Mouse (Mus musculus) limb, embryonic 14.5 days (tissue): ENCODE measurements around the gene Lhpp. TPM values are rescaled to one million over a fixed set of nuclear protein-coding genes. Genes with fewer than 3 reads are reported as not detected.

Experiments
- ATAC-seq: fragments of 200-750 bp; cut with Nextera tagmentation; 2 replicates; pipeline ENCODE4 v1.8.0; 2017; ENCODE audit warnings: low read depth, moderate number of reproducible peaks, moderate TSS enrichment; ENCODE audit not compliant: low FRiP score
- DNase-seq: peaks from one replicate; pipeline ENCODE4 v3.0.0-alpha.2; 2015; ENCODE audit warnings: low spot score
- H3K27ac ChIP-seq: fragments of 300-500 bp; sonication (generic); replicated peaks from 2 replicates; pipeline ENCODE4 v1.5.1; 2014; ENCODE audit warnings: low read depth, mild to moderate bottlenecking, low read length, moderate library complexity, mixed read lengths
- H3K27me3 ChIP-seq: fragments of 300-500 bp; sonication (generic); 2 replicates; pipeline ENCODE4 v1.6.1; 2014; ENCODE audit warnings: low read length, mixed read lengths; ENCODE audit not compliant: control insufficient read depth, insufficient read depth
- H3K36me3 ChIP-seq: fragments of 300-500 bp; sonication (generic); 2 replicates; pipeline ENCODE4 v1.6.1; 2014; ENCODE audit warnings: mild to moderate bottlenecking, low read length, moderate library complexity, mixed read lengths; ENCODE audit not compliant: control insufficient read depth, insufficient read depth
- H3K4me1 ChIP-seq: fragments of 300-500 bp; sonication (generic); 2 replicates; pipeline ENCODE4 v1.6.1; 2014; ENCODE audit warnings: antibody characterized with exemption, low read length, mixed read lengths; ENCODE audit not compliant: control insufficient read depth, insufficient read depth
- H3K4me2 ChIP-seq: fragments of 300-500 bp; sonication (generic); replicated peaks from 2 replicates; pipeline ENCODE4 v1.6.1; 2014; ENCODE audit warnings: low read depth, mild to moderate bottlenecking, low read length, moderate library complexity; ENCODE audit not compliant: severe bottlenecking
- H3K4me3 ChIP-seq: fragments of 300-500 bp; sonication (generic); replicated peaks from 2 replicates; pipeline ENCODE4 v1.5.1; 2014; ENCODE audit warnings: low read length
- H3K9ac ChIP-seq: fragments of 300-500 bp; sonication (generic); 2 replicates; pipeline ENCODE4 v1.6.1; 2014; ENCODE audit warnings: mild to moderate bottlenecking, low read depth, low read length, moderate library complexity; ENCODE audit not compliant: severe bottlenecking
- H3K9me3 ChIP-seq: fragments of 300-500 bp; sonication (generic); 2 replicates; pipeline ENCODE4 v1.6.1; 2016; ENCODE audit warnings: low read length; ENCODE audit not compliant: control insufficient read depth
- POLR2A ChIP-seq: fragments of 200-500 bp; IDR thresholded peaks from 2 replicates; pipeline ENCODE4 v1.8.0; 2012; ENCODE audit warnings: inconsistent platforms, mild to moderate bottlenecking, moderate library complexity, borderline replicate concordance; ENCODE audit not compliant: insufficient read depth, insufficient read length; ENCODE audit errors: extremely low read depth
- WGBS: fragments of 180-500 bp; shearing (Covaris S2); extraction: QIAGEN DNeasy Blood & Tissue Kit; methylation state at CpG from one replicate; pipeline ENCODE4 v1.1.7; 2014; 5-methylcytosine and 5-hydroxymethylcytosine counted together
- polyA plus RNA-seq, 2 experiments: library from polyadenylated mRNA; depleted of rRNA in 1 of 2; stranded (reverse) in 1 of 2; unstranded in 1 of 2; fragments of >200 nt; fragmentation: Nextera tagmentation in 1 of 2; extraction: Ambion mirVana in 1 of 2; gene quantifications; 2 replicates each; pipeline versions ENCODE4 v1.2.1 to v1.2.3; 2012 to 2014

Lhpp gene
- polyA plus RNA-seq, 2 experiments = 20.9 to 22.5 TPM

DNA sequence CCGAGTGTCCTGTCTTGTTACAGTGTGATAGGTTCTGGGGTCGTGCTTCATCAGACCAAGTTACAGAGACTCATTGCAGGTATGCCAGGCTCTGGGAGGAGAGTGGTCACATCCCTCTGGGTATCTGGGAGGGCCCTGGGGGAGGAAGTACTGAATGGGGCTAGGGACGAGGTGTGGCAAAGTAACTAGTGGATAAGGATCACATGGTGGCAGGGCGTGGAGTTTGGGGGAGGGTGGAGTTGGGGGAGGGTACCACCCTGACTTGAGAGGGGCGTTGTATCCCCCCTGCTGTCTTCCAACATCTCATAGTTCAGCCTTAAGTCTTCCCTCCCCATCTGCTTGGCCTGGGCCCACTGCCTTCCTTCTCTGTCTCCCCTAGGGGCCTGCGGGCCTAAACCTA, 69.1 kb downstream of the Lhpp start:
- Histone ChIP-seq H3K4me3 (no peak overlapping the region), H3K27ac (no peak overlapping the region), H3K36me3 (no peaks in the 10 kb centered on the region), H3K9ac (no peak overlapping the region), H3K27me3 (no peaks in the 10 kb centered on the region), H3K4me2 (no peak overlapping the region), H3K4me1 (0 out of 2 replicates have a peak, but pooled peaks cover 6% of the 10 kb centered on the region), H3K9me3 (no peaks in the 10 kb centered on the region)
- no peak for ATAC-seq
- WGBS = 69% methylated on average over 6 of the region's 6 CpGs
- no peak for DNase-seq
- TF ChIP-seq POLR2A = no peak

DNA sequence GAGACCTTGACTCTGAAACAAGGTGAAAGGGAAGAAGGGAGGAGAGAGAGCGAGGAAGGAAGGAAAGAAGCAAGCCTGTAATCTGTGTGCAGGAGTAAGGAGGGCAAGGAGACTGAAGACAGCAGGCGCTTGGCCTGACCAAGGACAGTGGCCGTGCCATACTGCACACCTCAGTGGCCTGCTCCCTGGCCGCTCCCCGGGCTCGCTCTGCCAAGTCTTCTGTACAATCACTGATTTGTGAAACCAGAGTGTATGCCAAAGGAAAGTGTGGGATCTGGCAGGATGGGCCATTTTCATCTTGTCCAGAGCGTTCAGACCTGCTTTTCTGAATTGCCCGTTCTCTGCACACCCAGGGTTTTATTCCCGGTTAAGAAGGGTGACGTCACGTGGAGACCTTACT, 70.9 kb downstream of the Lhpp start:
- no peaks in the 10 kb centered on the region for H3K27me3 ChIP-seq
- H3K4me1 ChIP-seq = 0 out of 2 replicates have a peak, but pooled peaks cover 6% of the 10 kb centered on the region
- WGBS = 89% methylated on average over 11 of the region's 11 CpGs
- ATAC-seq (no peak), DNase-seq (no peak)
- no peaks in the 10 kb centered on the region for H3K36me3 ChIP-seq
- TF ChIP-seq POLR2A = no peak
- no peak overlapping the region for H3K4me3 ChIP-seq
- H3K9me3 ChIP-seq = no peaks in the 10 kb centered on the region
- H3K27ac ChIP-seq = no peak overlapping the region
- no peak overlapping the region for H3K4me2 ChIP-seq
- no peak overlapping the region for H3K9ac ChIP-seq

DNA sequence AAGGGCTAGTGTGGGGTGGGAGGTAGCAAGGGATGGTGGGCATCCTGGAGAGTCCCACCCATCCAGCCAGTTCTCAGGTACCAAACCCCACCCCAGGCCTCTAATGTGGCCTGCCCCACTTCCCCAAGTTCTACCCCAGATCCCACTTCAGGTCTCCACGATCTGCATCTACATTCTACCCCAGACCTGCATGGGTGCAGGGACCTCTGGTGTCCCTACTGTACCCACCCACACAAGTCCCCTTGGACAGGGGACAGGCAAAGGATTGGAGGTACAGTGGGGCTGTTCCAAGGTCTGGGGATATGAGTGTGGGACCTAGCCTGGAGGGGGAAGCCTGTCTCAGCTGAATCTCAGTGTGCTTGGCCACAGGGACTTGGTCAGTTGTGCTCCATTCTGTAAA, 71.4 kb downstream of the Lhpp start:
- 0 out of 2 replicates have a peak, but pooled peaks cover 6% of the 10 kb centered on the region for H3K4me1 ChIP-seq
- no peak for DNase-seq
- WGBS = 88% methylated on average over 1 of the region's 1 CpGs
- H3K27me3 ChIP-seq = no peaks in the 10 kb centered on the region
- H3K4me3 ChIP-seq = no peak overlapping the region
- no peaks in the 10 kb centered on the region for H3K36me3 ChIP-seq
- no peak overlapping the region for H3K27ac ChIP-seq
- ATAC-seq = no peak
- no peak overlapping the region for H3K9ac ChIP-seq
- H3K4me2 ChIP-seq = no peak overlapping the region
- no peaks in the 10 kb centered on the region for H3K9me3 ChIP-seq
- TF ChIP-seq POLR2A = no peak

DNA sequence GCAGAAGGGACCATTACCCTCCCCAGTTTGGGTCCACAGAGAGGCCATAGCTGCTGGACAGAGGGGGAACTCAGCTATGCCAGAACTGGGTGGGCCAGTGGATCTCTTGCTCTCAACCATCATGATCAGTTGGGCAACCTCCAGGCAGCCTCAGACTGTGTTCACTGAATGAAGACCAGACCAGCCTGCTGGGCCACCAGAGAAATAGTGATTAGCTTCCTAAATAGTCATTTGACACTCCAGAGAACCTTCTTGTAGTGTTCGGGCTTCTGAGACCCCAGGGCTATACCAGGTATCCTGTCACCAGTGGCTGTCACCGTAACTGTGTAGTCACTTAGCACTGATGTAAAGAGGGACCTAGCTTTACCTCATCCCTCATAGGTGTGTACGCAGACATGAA, 71.9 kb downstream of the Lhpp start:
- Histone ChIP-seq H3K9ac (no peak overlapping the region), H3K9me3 (no peaks in the 10 kb centered on the region), H3K4me2 (no peak overlapping the region), H3K4me1 (0 out of 2 replicates have a peak, but pooled peaks cover 6% of the 10 kb centered on the region), H3K36me3 (no peaks in the 10 kb centered on the region), H3K27me3 (no peaks in the 10 kb centered on the region), H3K27ac (no peak overlapping the region), H3K4me3 (no peak overlapping the region)
- DNase-seq = no peak
- 84% methylated on average over 3 of the region's 3 CpGs for WGBS
- TF ChIP-seq POLR2A = no peak
- no peak for ATAC-seq

DNA sequence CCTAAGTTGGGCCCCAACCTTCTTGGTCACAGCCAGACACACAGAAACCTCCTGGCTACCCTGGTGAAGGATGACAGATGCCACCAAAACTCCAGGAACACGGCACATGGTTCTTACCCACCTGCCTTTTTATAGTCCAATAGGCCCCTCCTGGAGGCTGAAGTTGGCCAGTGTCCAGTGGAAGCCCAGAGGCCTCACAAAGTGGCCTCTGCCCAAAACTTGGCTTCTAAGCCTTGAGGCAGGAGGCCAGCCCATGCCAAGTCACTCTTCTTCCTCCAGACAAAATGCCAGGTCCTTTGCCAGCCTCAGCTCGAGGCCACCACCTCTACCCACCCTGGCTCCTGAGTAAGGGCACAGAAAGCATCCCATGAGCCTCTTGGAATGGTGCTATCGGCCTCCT, 72.5 kb downstream of the Lhpp start:
- 73% methylated on average over 3 of the region's 3 CpGs for WGBS
- Histone ChIP-seq H3K4me1 (0 out of 2 replicates have a peak, but pooled peaks cover 6% of the 10 kb centered on the region), H3K9me3 (no peaks in the 10 kb centered on the region), H3K4me2 (no peak overlapping the region), H3K9ac (no peak overlapping the region), H3K36me3 (no peaks in the 10 kb centered on the region), H3K27me3 (no peaks in the 10 kb centered on the region), H3K4me3 (no peak overlapping the region), H3K27ac (no peak overlapping the region; the same call in 1 of the 2 replicates)
- ATAC-seq (no peak), DNase-seq (no peak)
- TF ChIP-seq POLR2A = no peak

DNA sequence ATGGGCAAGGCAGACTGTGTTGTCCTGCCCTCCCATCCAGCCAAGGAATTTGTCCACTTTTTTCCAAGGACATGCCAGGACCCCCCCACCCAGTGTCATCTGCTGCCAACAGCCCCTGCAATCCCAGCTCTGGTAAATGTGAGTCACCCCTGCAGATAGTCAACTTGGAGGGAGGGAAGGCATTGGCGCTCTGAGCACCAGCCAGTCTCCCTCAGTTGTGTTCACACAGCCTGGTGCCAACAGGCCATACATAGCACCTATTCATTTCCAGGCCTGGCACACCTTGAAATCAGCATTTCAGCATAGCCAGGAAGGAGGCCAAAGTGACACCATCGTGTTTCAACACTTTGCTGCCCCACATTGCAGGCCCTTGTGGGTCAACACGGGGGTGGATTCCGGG, 73.5 kb downstream of the Lhpp start:
- 88% methylated on average over 4 of the region's 4 CpGs for WGBS
- H3K4me2 ChIP-seq = no peak overlapping the region
- 0 out of 2 replicates have a peak, but pooled peaks cover 11% of the 10 kb centered on the region for H3K4me1 ChIP-seq
- no peak overlapping the region for H3K9ac ChIP-seq
- no peaks in the 10 kb centered on the region for H3K9me3 ChIP-seq
- H3K27ac ChIP-seq = no peak overlapping the region
- TF ChIP-seq POLR2A = no peak
- H3K36me3 ChIP-seq = no peaks in the 10 kb centered on the region
- ATAC-seq = no peak
- DNase-seq = no peak
- H3K27me3 ChIP-seq = no peaks in the 10 kb centered on the region
- H3K4me3 ChIP-seq = no peak overlapping the region
